Mouse (Mus musculus) stomach, postnatal 0 days (tissue): ENCODE results near the gene Trim11.
A peak's percentile ranks its signal among the peaks of the same experiment; 100 is the strongest.

ENCODE experiments used
- CTCF ChIP-seq: IDR thresholded peaks from 2 replicates; pipeline ENCODE4 v1.5.1; 2016; ENCODE audit warnings: antibody characterized with exemption, low read depth, mild to moderate bottlenecking, moderate library complexity
- EP300 ChIP-seq: optimal IDR thresholded peaks from 2 replicates; pipeline ENCODE3; 2016; ENCODE audit warnings: antibody characterized with exemption

- peak; percentile 56 for TF ChIP-seq CTCF
- TF ChIP-seq EP300 = no peak
Observed at GRCm38 (mm10) chr11:58959921-58960465, 17.9 kb upstream of the Trim11 start.
